Mouse (Mus musculus) ES-Bruce4 (cell line): ENCODE measurements around the gene Il17rd. TPM values are rescaled to one million over a fixed set of nuclear protein-coding genes. Genes with fewer than 3 reads are reported as not detected.

ENCODE experiments used
- H3K27ac ChIP-seq: 2 replicates; pipeline ENCODE4 v1.5.1; 2012; ENCODE audit warnings: low read length, inconsistent platforms; ENCODE audit not compliant: insufficient read depth
- H3K27me3 ChIP-seq: 2 replicates; pipeline ENCODE4 v1.6.1; 2012; ENCODE audit warnings: mild to moderate bottlenecking, low read length, inconsistent platforms; ENCODE audit not compliant: control insufficient read depth, poor library complexity, insufficient read depth, severe bottlenecking
- H3K36me3 ChIP-seq: 2 replicates; pipeline ENCODE4 v1.6.1; 2012; ENCODE audit warnings: inconsistent platforms, mild to moderate bottlenecking, low read length, moderate library complexity; ENCODE audit not compliant: control insufficient read depth, poor library complexity, insufficient read depth, severe bottlenecking
- H3K4me1 ChIP-seq: one replicate; pipeline ENCODE4 v1.8.1; 2011; ENCODE audit warnings: low read length; ENCODE audit not compliant: control insufficient read depth, insufficient read depth
- H3K4me3 ChIP-seq: 2 replicates; pipeline ENCODE4 v1.5.1; 2011; ENCODE audit warnings: low read depth, mild to moderate bottlenecking, low read length
- H3K9ac ChIP-seq: 2 replicates; pipeline ENCODE4 v1.6.1; 2012; ENCODE audit warnings: low read depth, mild to moderate bottlenecking, inconsistent platforms; ENCODE audit not compliant: poor library complexity, severe bottlenecking
- H3K9me3 ChIP-seq: replicated peaks from 2 replicates; pipeline ENCODE4 v1.6.1; 2012; ENCODE audit warnings: mild to moderate bottlenecking, low read length, inconsistent platforms; ENCODE audit not compliant: control insufficient read depth, poor library complexity, insufficient read depth, severe bottlenecking
- CTCF ChIP-seq: IDR thresholded peaks from one replicate; pipeline ENCODE4 v1.8.1; 2011; ENCODE audit warnings: low read depth, low read length
- EP300 ChIP-seq: IDR thresholded peaks from 2 replicates; pipeline ENCODE4 v1.6.1; 2011; ENCODE audit warnings: low read depth, low read length; ENCODE audit not compliant: insufficient read depth
- POLR2A ChIP-seq: IDR thresholded peaks from one replicate; pipeline ENCODE4 v1.8.1; 2011; ENCODE audit warnings: low read length; ENCODE audit not compliant: insufficient read depth
- polyA plus RNA-seq: library from polyadenylated mRNA; stranded (reverse); fragments of >200 nt; gene quantifications from 2 replicates; pipeline ENCODE4 v1.2.4, GENCODE M21; 2011; ENCODE audit warnings: low read depth; ENCODE audit not compliant: missing spikeins, insufficient read depth, insufficient read length

Il17rd gene
- polyA plus RNA-seq, 1 experiment = 48.9 TPM

DNA sequence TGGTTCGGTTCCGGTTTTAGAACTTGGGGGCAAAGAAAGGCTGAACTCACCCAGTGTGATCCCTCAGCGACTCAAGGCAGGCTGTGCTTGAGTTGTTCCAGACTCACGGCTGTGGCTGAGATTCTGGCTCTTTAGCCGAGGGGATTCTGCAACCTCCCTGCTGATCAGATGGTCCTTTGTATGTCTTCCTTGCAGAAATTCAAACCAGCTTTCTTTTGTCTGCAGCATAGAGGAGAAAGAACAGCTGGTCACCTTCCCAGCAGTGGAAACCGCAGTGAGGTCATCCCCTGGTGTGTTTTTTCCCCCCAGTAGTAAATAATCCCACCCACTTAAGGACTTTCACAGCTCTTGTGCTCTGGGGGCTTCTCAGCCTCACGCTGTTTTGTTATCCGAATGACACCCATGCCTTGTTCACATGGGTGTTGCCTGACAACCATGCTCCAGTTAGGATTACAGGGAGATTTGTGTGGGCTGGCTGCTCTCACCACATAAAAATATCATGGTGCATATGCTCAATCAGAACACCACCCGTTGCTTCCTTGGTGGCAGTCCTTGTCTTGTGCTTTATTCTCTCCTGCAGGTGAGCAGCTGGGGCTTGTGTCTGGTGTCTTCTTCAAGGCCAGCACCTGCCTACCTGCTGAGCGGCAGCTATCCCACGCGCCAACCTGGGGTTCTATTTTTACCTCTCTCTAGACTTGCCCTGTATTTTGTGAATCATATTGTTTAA, 67.2 kb downstream of the Il17rd start:
- H3K4me1 ChIP-seq = peaks cover 2% of the 10 kb centered on the region
- H3K4me3 ChIP-seq = no peak overlapping the region
- H3K9me3 ChIP-seq = no peaks in the 10 kb centered on the region
- H3K36me3 ChIP-seq = peaks cover 10% of the 10 kb centered on the region
- TF ChIP-seq POLR2A = no peak
- TF ChIP-seq CTCF = no peak
- TF ChIP-seq EP300 = no peak
- H3K27ac ChIP-seq = no peak overlapping the region
- no peaks in the 10 kb centered on the region for H3K27me3 ChIP-seq
- no peak overlapping the region for H3K9ac ChIP-seq

DNA sequence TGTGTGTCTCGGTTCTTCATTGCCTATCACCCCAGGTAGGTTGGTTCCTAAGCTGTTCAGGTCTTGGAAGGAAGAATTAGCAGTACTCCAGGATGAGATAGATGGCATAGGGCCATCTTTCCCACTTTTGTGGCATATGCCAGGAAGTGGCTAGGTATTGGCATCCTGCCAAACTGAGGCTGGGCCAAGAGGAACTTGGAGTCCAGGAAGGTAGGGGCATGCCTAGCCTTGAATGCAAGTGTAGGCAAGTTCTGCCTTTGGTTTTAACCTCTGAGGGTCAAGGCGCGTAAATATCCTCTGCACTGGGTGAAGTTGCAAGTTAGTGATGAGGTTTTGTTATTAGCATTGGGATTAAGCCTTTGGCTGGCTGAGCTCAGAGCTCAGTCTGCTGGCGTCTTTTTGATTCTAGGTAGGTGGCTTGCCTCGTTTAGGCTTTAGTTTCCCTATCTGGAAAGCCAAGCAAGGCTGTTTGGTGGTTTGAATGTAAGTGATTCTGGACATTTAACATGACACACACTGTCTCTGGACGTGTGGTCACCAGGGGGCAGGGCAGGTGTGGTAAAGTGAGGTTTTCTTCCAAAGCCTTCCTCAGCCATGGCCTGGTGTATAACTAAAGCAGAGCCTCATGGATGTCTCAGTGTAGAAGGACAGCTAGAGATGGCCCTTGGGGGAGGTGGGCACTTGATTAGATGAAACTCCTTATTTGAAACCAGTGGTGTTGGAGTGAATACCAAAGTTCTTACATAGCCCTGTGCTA, 70.2 kb downstream of the Il17rd start:
- TF ChIP-seq CTCF (peak; percentile 46), POLR2A (no peak), EP300 (no peak)
- no peaks in the 10 kb centered on the region for H3K27me3 ChIP-seq
- H3K27ac ChIP-seq = no peak overlapping the region
- H3K36me3 ChIP-seq = no peaks in the 10 kb centered on the region
- H3K4me1 ChIP-seq = no peaks in the 10 kb centered on the region
- H3K9me3 ChIP-seq = no peaks in the 10 kb centered on the region
- no peak overlapping the region for H3K4me3 ChIP-seq
- H3K9ac ChIP-seq = no peak overlapping the region

GRCm38 (mm10) chr14:27114362-27115274, 75.9 kb downstream of the Il17rd start, which contains the start of gene Arhgef3:
Gene Arhgef3, plus strand, starts transcription at chr14:27114899.
- H3K4me3 ChIP-seq = peak within 1 kb of the TSS; percentile 84
- no peak within 1 kb of the TSS for H3K27ac ChIP-seq
- H3K9me3 ChIP-seq = no peaks in the 10 kb centered on the region
- H3K9ac ChIP-seq = peak within 1 kb of the TSS; percentile 31
- no peaks in the 10 kb centered on the region for H3K27me3 ChIP-seq
- no peaks in the 10 kb centered on the region for H3K36me3 ChIP-seq
- TF ChIP-seq CTCF = no peak
- TF ChIP-seq POLR2A = no peak
- no peak for TF ChIP-seq EP300
- no peaks in the 10 kb centered on the region for H3K4me1 ChIP-seq

DNA sequence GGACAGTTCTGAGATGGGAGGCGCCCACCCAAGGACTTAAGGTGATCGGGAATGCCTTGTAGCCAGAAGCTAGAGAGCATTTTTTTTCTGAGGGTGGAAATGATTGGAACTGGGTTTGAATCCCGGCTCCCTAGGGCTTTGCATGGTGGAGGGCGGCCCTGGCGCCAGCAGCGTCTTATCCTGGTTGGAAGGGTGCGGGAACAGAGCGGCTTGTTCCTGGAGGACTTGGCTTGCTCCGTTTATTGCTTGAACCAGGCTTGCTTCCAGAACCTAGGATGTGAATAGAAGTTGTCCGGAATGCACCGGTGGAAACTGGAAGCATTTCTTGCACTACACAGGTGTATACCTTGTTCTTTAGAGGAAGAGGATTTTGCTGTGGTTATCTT, 76.5 kb downstream of the Il17rd start:
- Histone ChIP-seq H3K27me3 (no peaks in the 10 kb centered on the region), H3K4me3 (peak overlapping the region; percentile 84), H3K4me1 (no peaks in the 10 kb centered on the region), H3K27ac (no peak overlapping the region), H3K9me3 (no peaks in the 10 kb centered on the region), H3K36me3 (no peaks in the 10 kb centered on the region), H3K9ac (peak overlapping the region; percentile 31)
- TF ChIP-seq POLR2A (no peak), EP300 (no peak), CTCF (no peak)

DNA sequence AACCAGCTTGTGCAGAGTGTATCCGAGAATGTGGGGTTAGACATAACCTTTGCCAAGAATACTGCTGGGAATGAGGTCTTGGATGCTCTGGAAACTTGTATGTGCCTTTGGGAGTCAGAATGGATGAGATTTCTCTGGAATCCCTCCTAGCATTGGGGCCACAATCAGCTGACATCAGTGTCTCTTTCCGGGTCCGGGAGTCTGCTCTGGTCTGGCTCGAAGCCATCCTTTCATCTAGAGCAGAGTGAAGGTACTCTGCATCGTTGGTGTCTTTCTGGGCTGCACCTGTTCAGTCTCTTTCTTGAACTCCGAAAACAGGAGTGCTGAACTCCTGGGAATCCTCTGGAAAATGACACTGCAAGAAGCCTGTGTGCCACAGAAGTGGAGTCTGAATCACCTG, 77.2 kb downstream of the Il17rd start:
- TF ChIP-seq POLR2A (no peak), CTCF (no peak), EP300 (no peak)
- H3K9ac ChIP-seq = no peak overlapping the region
- H3K27ac ChIP-seq = no peak overlapping the region
- H3K27me3 ChIP-seq = no peaks in the 10 kb centered on the region
- no peaks in the 10 kb centered on the region for H3K4me1 ChIP-seq
- H3K9me3 ChIP-seq = no peaks in the 10 kb centered on the region
- no peaks in the 10 kb centered on the region for H3K36me3 ChIP-seq
- no peak overlapping the region for H3K4me3 ChIP-seq
